Mouse (Mus musculus) retina, embryonic 14.5 days (tissue): Measurements from ENCODE around the gene Usp9x.

Source experiments
- DNase-seq: peaks from one replicate; pipeline ENCODE4 v3.0.0-alpha.2; 2015; ENCODE audit warnings: low spot score

Usp9x gene

DNA sequence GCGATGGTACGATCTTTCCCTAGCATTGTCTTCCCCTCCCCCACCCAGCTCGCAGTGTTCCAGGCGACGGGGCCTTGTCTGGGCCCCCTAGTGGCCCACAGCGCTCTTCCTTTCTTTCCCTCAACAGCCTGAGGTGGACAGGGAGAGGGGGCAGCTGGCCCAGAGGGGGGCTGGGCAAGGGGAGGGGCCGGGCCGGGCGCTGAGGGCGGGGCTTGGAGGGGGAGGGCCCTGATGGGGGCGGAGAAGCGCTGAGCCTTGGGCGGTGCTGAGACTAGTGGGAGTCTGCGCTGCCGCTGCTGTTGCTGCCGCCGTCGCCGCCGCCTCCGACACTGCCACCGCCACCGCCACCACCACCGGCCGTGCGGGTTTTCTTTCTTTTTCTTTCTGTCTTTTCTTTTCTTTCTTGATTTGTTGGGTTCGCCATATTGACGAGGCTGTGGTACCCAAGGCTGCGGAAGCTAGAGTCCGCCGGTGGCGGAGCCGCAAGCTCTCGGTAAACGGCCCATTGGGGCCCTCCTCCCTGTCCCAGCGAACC is at the start of gene Usp9x:
Gene Usp9x (plus strand): TSS at position 258 of the 535 bp plus-strand sequence.
- DNase-seq, result peak; percentile 91

DNA sequence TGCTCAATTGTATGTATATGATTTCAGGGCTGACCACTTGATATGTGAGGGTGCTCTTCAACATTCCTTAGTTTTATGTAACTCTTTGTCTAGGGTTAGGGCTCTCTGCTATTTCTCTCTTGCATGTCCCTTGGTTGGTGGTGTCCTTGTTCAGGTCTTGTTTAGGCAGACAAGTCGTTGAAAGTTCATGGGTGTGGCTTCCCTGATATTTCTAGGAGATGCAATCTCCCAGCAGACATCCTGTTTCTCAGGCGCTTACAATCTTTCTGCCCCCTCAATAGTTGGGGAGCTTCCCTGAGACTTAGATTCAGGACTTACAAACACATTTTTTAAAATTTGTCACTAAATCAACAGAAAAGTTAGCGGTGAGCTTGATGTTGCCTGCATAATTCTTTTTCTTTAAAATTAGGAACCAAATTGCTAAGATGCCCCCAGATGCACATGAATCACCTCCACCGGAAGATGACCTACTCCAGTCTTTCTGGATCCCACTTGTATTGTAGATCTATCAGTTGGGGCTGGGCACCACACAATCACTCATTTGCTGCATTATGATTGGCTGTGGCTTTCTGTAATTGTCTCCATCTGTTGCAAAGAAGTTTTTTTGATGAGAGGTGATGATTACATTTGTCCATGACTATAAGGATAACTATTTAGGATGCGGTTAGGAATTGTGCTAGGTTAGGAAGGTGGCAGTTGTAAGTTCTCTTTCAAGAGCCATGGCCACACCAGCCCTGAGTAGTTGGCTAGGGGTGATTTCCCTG is 48.6 kb upstream of the Usp9x start:
- no peak for DNase-seq

DNA sequence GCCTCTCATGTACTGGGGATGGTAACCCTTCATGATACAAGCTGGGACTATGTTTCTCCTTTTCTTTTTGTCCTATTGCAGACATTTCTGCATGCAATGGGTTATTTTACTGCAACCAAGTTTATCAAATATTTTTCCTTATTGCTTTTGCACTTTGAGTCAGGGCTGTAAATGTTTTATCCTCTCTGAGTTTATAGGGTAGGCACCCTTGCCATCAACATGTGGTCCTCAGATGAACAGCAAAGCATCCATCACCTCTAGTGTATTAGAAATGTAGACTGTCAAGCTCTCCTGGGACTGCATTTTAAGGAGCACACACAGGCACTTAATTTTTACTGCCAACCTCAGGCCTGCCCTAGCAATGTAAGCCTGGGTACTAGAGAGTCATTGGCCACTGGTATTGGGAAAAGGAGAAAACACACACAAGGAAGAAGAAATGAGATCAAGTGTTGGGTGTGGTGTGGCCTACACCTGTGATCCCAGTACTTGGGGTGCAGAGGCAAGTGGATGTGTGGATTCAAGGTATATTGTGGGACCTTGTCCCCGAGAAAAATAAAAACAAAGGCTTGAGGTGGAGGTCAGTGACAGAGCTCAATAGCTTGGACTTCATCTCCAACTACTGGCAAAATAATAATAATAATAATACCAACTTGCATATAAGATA is 46.6 kb upstream of the Usp9x start:
- no peak for DNase-seq

DNA sequence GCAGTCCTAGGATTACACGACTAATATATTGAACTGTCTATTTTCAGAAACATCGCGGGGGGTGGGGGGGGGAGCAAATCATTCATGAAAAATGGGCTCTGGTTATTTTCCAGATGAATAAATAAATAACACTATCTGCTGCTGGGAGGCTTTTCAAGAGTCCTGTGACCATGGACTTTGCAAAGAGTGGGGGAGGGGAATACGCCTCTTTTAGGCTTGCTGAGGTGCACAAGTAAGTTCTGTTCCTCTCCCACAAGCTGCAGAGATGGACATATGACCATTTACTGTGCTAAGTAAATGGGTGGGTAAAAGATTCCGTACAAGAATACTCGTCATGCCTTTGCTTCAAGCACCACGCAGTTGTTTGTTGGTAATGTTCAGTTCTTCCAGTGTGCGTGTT is 46.0 kb upstream of the Usp9x start:
- no peak for DNase-seq

DNA sequence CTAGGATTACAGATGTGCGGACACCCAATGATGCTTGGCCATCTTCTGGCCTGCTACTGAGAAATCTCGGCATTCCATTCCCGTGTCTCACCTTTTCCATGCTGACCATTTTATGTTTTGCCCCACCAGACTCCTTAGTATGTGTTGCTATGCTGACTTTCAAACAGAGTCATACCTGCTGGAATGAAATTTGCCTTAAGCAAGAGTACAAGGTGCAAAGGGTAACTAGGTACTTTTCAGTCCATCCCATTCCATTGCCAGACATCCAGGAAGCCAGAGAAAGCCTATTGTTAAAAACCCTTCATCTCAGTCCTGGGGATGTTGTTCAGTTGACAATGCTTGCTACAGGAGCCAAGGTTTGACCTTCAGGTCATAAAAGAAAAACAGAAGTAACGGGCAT is 43.1 kb upstream of the Usp9x start:
- no peak for DNase-seq

DNA sequence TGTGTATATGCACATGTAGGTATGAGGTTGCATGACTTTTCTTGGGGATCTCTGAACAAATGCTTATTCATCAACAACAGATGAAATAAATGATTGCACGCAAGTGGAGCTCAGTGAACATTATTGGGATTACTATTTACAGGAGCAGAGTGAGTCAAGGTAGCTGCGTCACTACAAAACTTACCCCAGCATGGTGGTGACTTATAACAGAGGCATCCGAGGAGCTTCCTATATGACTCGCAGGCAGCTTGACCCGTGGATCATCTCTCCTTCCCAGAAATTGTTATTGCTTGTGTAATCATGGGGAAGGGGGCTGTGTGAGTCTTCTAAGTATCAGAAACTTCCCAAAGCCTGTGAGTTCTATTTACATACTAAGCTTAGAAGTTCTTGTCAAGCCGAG is 41.3 kb upstream of the Usp9x start:
- no peak for DNase-seq

DNA sequence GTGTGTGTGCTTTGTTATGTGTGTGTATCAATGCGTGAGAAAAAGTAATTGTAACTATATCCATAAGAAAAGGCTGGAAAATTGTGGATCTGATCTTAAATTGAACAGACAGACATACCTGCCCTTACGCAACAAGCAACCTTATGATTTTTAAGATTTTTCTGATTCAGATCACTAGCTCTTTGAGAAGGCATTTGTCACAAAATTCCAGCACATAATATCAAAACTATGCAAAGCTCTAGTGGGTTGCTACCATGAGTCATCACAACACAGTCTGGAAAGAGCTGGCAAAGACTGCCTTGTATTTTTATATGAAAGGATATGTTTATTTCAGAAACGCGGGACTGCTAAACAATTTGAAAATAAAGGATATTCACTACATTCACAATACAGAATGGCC is 34.2 kb upstream of the Usp9x start:
- DNase-seq, result no peak

DNA sequence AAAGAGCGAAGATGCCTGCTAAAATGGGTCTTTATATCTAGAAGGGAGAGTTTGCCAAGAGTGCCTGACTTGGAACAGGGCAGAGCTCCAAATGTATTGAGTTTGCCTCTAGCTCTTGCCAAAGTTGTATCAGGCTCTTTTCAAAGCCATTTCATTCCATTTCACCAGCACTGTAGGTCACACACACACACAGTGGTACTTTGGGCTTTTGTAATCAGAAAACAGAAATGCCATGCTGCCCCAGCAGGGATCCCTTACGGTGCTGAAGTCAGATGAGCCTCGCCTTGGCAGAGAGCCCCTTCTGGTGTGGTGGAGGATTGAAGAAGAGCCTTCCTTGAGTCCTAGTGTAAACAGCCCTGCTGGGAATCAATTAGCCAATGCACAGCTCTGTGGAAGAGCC is 32.1 kb upstream of the Usp9x start:
- DNase-seq, result no peak

DNA sequence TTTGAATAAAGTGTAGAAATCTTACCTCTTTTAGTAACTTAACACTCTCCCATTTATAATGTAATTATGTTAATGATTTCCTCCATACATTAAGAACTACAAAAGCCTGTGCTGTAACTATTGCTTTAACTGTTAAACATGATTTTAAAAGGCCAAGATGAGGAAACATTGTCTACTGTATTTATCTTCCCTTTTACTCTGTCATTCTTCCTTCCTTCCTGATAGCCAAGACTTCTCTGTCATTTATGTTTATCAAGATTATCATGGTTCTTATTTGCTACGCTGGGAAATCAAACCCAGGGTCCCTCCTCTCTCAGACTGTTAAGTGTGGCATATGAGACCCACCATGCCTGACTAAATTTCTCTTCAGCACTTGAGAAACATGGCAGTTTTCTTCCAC is 30.9 kb upstream of the Usp9x start:
- DNase-seq, result no peak

DNA sequence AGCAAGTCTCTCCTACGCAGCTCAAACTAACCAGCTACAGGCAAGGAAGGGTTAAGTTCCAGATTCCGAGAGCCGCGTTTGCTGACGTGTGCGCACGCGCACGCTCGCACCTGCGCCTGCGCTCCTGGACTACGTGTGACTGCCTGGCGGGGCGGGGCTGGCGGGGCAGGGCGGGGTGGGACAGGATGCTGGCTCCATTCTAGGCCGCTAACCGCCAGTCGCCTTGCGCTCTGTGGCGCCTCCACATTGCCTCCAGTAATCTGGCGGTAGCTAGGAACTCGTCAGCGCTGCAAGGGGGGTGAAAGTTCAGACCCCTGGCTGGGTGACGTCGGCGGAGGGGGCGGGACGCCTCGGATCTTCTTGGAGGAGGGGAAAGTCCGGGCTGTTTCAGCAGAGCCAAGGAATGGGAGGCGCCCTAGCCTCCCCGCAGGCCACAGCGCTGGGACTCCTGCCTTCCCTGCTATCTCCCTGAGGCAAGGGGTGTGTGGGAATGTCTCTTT is 29.6 kb upstream of the Usp9x start:
- DNase-seq, result peak; percentile 88

DNA sequence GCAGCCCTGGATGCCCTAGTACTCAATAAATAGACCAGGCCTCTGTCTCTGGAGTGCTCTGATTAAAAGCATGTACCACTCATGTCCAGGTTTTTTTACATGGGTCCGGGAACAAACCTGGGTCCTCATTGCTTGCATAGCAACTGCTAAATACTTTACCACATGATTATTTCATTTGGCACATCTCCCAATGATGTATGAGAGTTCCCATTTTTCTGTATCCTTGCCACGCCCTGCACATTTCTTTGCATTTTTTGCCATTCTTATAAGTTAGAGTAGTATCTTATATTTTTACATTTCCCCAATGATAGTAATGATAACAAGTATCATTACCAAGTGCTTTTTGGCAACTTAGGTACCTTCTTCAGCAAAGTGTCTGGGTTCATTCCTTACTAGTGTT is 27.5 kb upstream of the Usp9x start:
- no peak for DNase-seq

DNA sequence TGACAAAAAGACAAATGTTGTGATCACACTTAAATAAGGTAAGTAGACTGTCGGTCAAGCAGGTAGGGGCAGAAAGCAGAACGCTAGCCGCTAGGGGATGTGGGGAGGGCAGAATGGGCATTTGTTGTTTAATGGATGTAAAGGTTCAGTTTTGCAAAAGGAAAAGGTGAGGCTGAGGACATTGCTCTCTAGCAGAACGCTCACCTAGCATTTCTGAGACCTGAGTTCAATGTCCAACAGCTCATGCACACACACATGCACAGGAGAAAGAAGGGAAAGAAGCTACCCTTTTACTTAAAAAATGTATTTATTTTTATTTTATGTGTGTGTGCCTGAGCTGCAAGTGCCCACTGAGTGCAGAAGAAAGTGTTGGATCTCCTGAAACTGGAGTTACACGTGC is 26.6 kb upstream of the Usp9x start:
- no peak for DNase-seq

DNA sequence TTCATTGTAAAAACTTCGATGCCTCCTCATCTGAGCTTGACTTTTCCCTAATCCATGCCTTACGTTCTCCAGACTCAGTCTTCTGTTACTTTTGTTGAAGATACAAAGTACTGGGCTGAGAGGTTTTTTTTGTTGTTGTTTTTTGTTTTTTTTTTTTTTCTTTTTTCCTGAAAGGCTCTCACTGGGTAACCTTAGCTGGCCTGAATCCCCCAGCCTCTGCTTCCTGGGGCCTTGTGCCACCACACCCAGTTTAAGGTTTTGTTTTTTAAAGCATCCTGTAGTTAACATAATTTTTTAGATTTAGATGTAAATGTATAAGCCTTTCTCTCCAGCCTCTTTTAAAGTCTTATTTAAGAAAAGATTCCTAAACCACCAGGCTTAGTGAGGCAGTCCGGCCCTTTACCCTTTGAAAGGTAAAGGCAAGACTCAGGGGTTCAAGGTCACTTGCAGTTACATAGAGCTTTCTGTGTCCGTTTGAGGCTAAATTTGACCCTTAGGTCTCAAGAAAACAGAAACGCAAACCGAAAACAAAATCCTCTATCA is 24.3 kb upstream of the Usp9x start:
- DNase-seq, result no peak

DNA sequence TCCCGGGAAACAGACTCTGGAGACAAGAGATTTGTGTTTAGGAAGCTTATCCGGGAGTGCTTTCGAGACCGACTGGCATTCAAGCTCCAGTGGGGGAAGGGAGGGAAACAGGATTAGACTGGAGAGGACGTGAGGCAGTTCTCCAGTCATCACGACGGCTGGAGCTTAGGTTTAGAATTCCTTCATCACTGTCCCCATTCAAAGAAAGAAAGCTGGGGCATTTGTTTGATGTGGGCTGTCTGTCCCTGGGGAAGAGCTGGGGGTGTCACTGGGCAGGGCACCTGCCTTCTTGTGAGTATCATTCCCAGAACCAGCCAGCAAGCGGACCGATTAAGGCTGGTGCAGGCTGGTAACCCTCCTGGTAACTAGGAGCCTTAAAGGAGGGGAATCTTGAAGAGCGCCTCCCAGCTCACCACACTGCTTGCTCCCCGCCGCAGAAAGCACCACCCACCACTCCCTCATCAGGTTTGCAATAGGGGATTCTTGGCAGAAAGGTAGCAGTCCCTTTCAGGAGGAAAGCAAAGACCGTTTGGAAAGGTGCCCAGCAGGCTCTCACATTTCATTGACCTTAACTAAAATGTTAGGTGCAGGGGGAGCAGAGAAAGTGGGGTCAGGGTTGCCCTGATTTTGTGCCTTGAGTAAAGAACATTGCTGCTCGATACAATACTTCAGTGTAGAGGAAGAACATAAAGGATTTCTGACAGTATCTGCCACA is 23.5 kb upstream of the Usp9x start:
- peak; percentile 43 for DNase-seq

DNA sequence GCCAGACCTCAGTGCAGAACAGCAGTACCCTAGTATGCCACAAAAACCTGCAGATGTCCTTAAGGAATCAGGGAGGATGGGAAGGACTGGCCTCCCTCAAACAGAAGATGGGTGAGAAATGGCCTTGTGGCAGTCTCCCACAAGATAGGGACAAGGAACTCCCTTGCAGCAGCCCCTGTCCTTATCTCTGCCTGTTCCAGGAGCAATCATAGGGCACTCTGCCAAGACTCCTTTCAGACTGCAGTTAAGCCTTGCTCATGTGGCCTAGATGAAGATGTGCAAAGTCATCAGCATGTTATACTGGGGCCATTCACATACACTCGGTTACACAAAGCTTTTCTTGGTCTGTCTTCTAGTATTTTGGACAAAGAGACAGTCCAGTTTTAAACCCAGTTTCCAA is 16.7 kb upstream of the Usp9x start:
- DNase-seq, result no peak

DNA sequence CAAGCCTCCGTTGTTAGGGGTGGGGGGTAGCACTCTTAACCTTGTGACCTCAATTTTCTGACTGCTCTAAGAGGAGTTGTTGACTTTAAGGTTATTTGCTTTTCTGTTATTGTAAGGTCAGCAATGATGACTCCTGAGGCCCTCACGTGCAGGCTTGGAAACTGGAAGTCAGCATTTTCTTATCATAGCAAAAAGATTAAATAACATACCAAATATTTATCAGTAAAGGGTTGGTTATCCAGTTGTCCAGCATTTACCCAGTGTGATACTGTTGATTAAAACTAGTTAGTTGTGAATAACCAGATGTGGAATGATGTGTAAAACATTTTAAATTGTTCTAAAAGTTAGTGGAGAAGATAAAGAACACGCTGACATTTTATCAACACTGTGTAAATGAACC is 9.3 kb upstream of the Usp9x start:
- DNase-seq, result no peak

DNA sequence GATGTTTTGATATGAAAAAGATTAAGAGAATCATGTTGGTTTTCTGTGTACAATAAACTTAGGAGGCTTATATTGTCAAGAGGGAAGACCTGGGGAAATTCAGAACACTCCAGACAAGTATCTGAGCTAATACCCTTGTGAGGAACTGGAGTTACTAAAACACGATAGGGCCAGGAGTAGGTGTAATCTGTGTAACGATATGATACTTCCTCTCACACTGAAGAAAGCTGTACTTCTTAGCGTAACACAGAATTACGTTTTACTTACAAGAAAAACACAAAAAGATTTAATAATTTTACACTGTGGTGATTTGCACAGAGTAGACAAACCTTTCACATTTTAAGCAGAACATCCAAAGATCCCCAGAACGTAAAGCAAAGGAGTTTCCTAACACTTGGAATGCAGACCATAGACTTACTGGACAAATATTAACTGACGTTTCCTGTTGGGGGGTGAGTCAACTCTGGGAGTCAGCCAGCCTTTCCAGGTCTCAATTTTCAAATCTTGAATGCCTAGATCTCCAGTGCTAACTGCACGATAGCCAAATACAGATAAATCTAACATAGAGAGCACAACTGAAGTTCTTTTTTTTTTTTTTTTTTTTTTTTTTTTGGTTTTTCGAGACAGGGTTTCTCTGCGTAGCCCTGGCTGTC is 6.9 kb upstream of the Usp9x start:
- DNase-seq, result no peak

DNA sequence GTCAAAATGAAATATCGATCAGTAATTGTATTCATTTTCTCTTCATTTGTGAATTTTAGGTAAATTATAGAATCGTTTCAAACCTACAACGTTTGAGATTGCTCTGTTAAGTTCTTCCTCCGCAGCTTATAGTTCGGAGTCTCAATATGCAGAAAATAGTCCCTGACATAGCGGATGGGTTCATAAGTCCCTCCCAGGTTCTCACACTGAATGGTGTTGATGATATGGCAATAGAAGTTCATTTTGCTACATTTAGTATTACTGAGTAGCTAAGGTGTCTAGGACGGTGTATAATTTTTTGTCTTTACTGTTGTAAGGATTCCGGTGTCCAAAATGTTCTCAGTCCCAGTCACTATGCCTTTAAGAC is 1.1 kb upstream of the Usp9x start:
- DNase-seq, result no peak

DNA sequence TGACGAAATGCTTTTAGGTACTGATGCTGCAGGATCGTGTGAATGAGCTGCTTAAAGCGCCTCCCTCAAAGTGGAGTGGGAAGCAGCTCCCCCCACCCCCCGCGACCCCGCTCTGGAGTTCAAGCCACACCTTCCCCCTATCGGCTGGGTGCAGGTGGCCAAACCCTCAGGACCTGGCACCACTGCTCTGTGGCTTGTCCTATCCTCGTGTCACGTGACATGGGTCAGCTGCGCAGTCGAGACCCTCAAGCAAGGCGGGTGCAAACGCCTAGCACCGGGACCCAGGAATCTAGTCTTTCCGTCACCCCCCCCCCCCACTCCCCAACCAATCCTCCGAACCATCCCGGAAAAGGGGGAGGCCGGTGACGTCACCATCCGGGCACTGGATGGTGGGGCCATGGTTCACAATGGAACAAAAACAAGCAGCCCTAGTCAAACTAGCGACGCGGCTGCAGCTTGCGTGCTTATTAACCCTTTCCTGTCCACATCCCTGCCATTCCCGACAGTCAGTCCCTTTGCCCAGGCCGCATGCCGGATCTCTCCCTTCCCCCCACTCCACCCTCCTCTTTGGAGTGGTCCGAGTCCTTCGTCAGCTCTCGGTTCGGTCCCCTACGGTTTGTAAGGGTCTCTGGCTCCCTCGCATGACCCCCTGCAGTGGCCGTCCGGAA is 591 bp upstream of the Usp9x start:
- peak; percentile 90 for DNase-seq

DNA sequence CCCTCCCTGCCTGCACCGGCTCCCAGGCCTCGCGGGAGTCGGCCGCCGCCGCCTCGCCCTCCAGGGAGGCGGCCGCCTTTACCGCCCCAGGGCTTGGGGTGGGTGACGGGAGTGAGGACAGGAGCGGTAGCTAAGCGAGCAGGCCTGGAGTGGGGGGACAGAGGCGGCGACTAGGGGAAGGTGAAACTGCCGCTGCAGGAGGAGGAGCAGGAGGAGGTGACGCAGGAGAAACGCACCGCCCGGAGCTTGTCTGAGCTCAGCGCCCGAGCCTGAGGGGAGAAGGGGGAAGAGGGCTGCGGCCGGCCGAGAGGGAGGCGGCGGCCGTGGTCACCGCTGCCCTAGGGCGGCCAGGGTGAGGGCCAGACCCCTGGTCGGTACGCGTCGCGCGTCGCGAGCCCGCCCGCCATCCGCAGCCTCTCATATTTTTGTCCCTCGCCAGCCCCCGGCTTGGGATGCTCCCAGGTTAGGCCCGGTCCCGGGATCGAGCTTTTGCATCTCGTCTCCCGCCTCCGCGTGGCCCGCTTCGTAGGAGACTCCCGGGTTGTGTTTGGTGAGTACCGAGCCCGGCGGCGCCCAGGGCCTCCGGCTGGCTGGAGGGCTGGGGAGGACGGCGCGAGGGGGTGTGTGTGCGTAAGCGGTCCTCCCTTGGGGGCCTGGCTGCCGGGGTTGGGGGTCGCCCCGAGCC is 620 bp downstream of the Usp9x start:
- DNase-seq, result peak; percentile 45

DNA sequence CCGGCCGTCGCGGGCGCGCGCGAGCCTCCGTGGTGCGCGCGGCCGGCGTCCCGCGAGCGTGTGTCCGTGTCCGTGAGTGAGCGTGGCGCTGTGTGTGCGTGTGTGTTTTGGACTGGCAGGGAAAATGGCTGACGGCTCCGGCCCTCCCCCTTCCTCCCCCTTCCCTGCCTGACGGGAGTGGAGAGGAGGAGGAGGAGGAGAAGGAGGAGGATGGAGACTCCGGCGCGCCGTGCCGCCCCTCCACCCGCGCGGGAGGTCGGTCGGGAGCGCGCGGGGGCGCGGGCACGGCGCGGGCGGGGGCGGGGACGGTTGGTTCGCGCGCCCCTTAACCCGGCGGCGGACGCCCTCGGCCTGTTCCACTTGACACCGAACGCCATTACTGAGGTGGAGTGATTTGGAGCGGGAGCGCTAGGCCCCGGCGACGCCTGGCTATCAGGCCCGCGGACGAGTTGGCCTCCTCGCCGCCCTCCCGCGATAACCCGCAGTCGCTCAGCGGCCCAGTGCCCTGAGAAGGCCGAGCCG is 1.2 kb downstream of the Usp9x start:
- peak; percentile 69 for DNase-seq
